Mouse (Mus musculus): Measurements from ENCODE around the gene Nars2.

The Nars2 gene

DNA sequence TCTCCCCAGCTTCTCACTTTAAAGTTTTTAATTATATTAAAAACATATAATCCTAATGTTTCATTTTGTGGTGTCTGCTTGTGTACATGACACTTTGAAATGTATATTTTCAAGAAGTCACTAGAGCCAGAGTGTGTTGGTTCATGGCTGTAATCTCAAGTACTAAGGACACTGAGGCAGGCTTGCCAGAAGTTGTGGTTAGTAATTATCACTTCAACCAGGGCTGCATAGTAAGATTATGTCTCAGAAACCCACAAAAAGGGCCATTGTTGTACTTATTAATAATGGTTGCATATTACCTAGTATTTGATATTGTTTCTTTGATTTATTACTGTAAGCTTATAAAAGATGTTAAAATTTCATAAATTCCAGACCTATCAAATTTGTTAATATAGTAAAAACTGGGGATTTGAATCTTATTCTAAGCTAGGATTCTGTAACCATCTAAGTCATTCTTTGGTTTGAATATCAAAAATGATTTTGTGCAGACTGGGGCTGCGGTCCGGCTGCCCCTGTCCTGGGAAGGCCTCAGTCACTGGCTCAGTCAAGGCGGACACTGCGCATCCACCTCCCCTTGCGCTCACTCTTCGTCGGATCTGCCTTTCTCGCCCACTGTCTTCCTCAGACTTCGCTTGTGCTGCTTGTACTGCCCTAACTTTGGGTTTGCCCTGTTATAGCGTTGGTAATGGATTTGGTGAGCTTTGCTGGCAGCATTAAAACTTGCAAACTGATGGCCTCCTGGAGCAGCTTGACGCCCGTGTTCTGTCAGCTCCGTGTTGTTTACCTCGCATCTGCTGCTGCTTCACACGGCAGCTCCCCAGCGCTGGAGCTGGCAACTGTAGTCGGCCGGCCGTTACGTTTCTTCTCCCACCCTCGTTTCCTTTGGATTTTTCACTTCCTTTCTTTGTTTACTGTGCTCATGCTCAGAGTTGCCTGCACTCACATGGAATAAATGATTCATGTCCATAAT is 20.0 kb downstream of the Nars2 start:
- DNase-seq, result no peak

DNA sequence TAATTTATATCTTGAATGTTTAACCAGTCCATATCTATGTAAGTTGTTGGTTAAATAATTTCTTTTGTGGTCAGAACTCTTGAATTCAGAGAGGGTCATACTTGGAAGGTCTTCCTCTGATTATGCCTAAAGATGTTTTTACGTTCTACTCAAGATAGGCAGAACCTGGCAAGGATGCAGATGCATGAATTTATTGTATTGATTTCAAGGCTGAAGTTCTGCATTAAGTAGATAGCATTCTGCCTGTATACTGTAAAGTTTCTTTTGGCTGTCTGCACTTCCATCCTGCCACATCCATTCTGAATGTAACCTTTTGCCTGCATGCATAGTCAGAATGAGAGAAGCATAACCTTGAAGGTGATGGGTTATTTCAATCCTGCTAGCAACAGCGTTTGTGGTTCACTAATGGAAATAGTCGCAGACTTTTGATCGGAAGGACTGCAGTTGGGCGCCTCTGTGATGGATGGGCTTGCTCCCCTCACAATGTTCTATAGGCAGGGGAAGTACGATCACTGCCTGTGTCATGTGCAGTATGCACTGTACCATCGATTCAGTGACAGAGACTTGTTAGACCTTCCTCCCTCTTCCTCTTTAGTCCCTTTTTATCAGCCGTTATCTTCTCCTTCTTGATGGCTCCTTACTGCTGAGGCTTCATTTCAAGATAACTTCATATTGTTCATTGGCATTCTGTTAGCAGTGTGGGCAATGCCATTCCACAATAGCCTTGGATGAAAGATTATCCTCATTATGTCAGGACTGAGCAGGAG is 21.0 kb downstream of the Nars2 start:
- DNase-seq, result no peak

DNA sequence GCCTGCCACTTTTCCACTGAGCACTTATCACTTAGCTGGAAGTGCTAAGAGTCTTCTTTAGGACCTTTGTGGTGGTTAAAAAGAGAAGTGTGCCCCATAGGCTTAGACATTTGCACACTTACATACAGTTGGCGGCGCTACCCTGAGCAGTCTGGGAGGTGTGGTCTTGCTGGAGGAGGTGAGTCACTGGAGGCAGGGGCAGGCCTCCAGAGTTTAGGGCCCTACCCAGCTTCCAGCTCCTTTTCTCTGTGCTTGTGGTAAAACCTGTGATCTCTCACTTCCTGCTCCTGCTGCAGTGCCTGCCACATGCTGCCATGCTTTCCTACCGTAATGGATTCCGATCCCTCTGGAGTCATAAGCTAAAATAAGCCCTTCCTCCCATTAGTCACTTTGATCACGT is 24.6 kb downstream of the Nars2 start:
- DNase-seq, result no peak

DNA sequence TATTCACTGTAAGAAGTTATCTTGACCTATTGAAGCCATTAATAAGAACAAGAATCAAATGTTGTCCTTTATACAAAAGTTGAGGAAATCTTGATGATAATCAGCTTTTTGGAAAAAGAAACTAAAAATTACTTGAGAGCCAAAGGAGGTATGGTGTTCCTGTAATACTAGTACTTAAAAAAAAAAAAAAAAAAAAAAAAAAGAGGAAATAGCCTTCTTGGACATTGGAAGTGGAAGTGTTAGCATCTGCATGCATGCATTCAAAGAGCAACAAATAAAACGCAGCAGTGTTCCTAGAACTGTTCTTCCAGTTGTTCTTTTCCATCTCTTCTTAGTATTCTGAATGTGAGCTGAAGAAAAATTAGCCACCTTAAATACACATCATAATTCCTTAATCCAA is 25.9 kb downstream of the Nars2 start:
- DNase-seq, result no peak

DNA sequence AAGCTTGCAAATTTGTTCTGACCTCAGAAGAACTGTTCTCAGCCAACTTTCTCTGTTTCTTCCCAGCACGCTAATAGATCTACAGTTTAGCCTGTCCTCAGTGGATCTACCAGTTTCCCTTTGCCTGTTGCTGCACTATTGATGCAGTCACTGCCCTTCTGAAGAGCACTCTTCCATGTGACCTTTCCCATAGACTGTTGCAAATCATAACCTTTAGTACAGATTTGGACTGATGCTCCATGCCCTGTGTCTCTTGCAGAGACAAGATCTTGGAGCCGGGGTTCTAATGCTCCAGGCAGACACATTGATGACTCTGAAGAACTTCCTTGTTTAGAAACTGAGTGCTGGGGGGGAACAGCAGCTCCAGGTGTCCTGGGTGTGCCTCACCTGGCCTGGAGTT is 30.1 kb downstream of the Nars2 start:
- DNase-seq, result no peak

DNA sequence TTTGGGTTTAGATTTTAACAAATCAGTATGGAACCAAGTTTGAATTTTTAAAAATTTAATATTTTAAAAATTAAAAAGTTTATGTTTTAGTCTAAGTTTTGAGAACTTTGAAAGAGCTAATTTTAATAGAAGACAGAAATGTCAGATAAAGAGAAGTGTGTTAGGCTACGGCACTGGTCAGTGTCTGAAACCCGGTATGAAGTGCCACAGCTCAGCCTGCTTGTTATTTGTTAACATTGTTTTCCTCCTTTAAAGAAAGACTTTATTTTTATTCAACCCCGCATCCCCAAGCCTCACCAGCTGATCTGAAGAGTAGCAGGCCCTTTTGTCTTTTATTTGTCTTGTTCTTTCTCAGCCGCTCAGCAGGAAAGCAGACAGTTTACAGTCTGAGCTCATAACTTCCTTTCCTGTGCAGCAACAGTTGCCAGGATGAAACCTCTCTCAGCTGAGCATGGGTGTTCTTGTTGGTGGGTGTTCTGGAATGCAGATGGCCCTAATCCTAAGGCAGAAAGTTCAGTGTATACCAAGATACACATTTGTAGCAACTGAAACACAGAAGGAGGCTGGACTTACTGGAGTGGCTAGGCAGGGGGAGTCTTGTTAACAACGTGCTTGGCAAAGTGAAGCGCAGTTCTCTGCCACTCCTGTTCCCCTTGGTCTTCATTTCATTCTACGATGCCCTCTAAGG is 32.5 kb downstream of the Nars2 start:
- DNase-seq, result no peak

DNA sequence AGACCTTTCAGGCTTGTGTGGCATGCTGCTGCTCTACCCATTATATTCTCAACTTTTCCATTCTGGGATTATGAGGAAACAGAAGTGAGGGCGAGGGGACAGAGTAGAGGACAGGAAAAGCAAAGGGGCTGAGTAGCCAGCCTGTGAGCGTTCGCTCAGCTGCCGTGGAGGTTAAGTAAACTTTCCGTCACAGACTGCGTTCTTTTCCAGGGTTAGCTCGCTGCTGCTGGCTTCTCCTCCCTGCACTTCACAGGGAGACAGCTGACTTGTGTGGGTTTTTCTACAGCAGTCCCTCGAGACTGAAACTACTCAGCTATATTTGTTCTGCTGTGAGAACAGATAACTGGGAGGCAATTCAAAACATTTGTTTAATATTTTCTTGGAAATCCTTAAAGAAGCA is 34.5 kb downstream of the Nars2 start:
- DNase-seq, result peak; percentile 16 to 19

DNA sequence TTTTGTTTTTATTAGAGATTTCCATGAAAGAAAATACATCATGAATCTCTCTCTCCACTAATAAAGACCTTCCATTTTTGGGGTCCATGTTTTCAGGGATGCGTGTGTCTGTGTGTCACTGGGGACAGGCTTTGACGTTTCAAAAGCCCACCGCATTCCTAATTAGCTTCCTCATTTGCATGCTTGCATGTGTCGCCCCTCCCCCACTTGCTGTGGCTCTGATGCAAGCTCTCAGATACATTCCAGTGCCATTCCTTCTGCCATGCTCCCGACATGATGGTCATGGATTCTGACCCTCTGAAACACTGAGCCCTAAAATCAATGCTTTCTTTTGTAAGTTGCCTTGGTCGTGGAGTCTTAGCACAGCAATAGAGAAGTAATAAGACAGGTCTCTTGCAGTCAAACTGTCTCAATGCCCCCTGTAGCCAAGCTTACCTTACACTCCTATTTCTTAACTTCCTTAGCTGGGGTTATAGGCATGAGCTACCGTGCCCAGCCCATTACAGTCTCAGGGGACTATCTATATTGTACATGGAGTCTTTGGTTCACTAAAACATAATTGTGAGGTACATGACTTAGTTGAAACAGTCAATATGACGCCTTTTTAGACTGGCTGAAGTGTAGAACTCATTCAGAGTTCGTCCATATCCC is 35.6 kb downstream of the Nars2 start:
- DNase-seq, result no peak

DNA sequence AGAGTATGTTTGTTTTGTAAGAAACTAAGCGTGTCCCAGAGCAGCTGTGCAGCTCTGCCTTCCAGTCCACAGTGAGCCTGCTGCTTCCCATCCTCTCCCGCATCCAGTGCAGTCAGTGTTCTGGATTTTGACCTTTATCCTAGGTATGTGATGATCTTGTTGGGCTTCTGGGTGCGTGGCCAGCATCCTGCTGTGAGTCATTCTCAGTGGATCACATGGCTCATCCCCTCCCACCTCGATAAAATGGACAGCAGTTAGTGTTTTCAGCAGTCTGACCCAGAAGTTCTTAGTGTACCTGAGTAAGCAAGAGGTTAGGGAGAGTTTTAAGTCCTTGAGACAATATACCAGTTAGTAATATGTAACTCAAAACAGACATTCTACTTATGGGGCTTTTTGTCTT is 36.4 kb downstream of the Nars2 start:
- DNase-seq, result peak in 1 of 2 experiments; percentile 18

DNA sequence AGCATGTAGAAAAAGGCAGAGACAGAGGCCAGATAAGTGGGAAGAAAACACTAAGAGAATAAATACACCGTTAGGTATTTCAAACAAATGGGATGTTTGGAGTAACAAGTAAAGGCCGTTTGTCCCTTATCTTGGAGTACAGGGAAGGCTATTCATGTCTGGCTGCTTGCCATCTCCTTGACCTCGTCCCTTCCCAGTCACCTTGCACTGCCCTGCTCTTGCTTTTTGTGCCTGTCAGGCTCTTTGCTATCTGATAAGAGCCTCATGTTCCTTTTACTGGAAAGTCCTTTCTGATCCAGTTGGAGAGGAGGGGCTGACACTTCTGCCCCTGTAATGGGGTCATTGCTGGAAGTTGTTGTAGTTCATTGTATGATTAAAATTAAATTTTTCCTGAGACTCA is 61.7 kb downstream of the Nars2 start:
- DNase-seq, result peak in 1 of 2 experiments; percentile 1

DNA sequence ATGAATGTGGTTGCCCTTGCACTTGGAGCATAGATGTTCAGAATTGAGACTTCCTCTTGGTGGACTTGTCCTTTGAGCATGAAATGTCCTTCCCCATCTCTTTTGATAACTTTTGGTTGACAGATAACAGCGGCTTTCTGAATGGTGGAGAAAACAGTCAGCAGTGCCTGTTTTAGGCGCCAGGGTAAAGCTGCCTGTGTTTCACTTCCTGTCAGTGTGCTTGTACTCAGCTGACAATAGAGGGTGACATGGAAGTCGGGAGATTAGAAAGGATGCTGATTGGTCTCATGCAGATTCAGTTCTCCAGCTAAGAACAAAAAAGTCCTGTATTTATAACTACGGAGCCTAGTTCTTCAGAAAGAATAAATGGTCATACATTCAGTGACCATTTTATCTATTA is 66.7 kb downstream of the Nars2 start:
- DNase-seq, result no peak

DNA sequence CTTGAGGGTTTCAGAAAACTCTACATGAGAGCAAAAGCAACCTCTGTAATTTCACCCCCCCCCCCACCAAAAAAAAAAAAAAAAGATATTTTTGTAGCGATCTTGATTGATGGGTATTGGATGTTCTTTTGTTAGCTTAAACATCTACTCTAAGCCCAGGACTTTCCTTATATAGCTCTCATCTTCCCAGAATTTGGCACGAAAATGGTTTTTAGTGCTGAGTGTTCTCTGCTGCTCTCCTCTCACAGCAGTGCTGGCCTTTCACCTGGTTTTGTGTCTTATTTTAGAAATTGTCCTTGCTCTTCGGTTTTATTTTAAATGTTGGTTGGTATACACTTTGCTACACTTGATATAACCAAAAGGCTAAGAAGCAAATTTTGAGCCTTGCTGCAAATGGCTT is 67.1 kb downstream of the Nars2 start:
- no peak for DNase-seq

DNA sequence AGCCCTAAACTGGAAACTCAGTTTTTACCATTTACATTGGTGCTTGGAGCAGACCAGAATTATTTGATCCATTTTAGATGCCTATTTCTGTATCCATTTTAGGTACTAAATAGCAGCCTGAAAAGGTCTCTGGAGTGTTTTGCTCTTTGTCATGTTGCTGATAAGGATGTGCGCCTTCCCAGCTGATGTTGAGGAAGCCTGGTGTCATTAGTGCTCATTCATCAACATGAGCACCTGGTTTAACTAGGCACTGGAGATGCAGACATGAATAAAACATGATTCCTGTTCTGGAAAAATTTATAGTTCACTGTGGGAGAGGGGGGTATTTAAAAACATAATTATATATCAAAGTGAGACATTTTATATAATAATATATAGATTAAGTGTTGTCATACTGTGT is 68.0 kb downstream of the Nars2 start:
- DNase-seq, result no peak

DNA sequence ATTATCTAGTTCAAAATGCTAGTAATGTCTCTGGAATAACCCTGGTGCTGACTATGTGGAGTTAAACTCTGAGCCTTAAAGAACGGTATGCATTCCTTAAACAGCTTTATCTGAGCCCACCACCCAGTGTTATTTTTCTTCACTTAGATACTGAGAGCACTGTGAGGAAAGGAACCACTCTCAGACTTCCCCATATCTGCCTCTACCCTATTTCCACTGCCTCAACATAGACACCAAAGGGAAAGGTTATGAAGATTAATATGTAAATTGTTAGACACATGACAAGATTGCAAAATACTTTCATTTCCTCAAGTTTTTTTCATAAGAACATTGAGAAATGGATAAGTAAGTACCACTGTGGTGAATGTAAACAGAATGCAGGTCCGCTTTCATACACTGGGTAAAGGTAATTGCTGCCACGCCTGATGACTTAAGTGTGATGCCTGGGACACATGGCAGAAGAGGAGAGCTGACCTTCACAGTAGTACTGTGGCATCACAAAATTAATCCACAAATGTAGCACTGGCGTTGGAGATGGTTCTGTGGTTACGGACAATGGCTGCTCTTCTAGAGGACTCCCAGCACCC is 75.6 kb downstream of the Nars2 start:
- no peak for DNase-seq

DNA sequence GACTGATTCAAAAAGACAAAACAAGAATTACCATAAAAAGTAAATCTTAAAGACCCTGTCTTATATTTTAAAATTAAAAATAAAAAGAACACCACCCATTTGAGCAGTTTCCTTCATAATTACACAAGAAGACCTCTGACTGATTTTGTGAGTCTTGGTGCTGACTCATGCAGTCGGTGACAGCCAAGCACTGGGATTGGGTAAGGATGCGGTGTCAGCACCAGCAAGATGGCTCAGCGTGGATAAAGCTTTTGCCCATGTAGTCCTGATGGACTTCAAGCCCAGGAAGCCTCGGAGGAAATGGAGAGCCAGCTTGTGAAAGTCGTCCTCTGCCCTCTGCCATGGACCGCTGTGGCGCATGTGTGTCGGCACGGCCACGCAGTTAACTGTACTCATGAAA is 77.8 kb downstream of the Nars2 start:
- DNase-seq, result no peak

DNA sequence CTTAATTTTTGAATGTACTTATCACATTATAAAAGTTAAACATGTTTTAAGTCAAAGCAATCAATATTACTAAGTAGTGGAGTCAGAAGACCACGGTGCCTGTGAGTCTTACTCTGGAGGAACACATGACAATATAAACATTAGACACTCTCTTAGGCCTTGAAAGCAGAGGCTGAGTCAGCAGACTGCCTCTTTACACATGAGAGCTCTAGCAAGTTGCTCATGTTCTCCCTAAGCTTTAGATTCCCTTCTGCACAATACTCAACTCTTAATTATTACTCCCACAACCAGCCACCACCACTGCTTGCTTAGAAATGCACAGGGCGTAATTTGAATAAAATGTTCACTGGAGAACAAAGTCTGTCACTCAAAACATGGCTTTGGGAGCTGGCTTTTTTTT is 81.1 kb downstream of the Nars2 start:
- DNase-seq, result no peak

DNA sequence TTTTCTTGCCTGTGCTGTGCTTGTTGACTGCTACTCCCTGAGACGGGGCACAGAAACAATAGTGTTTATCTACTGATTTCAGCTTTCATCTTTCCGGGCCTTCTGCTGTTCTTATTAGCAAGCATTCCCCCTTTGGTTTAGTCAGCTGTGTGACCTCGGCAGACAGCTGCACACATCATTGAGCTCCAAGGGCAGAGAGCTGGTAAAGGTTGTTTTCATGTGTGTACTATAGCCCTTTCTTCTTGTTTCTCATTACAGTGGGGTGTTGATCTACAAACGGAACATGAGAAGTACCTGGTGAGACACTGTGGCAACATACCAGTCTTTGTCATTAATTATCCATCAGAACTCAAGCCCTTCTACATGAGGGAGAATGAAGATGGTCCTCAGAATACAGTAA is 88.3 kb downstream of the Nars2 start:
- no peak for DNase-seq

DNA sequence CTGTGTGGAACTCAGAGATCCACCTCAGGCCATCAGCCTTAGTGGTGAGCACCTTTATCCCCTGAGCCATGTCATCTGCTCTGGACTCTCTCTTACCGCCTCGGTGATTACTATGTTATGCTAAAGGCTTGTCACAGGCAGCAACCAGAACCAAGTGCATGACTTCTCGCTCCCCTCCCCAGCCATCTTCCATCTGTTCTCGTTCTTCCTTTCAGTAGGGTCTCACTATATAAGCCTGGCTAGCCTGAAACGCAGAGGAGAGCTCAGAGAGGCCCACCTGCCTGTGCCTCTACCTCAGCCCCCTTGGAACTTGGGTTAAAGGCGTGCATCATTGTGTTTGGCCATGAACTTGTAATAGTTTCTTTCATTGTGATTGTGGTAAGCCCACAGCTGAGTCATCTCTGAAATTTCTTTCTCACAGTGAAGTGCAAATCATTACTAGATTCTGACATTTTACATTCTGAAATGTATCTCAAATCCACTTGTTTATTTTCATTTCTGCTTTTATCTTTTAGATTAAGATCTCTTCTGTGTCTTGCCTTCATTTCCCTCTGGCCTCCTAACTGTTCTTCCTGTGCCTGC is 90.7 kb downstream of the Nars2 start:
- no peak for DNase-seq

DNA sequence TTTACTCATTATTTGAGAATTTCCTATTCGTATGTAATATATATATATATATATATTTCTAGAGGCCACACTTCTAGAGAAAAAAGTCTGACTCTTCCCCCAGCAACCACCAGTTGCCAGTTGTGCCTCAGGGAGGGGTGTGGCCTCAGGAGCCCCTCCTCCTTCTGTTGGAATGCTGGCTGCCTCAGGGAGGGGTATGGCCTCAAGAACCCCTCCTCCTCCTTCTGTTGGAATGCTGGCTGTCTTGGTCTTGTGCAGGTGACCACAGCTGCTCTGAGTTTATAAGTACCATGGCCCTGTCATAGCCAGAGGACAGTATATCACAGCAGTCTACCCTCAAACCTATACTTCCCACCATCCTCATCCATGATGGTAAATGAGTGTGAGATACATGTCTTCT is 91.7 kb downstream of the Nars2 start:
- DNase-seq, result no peak

DNA sequence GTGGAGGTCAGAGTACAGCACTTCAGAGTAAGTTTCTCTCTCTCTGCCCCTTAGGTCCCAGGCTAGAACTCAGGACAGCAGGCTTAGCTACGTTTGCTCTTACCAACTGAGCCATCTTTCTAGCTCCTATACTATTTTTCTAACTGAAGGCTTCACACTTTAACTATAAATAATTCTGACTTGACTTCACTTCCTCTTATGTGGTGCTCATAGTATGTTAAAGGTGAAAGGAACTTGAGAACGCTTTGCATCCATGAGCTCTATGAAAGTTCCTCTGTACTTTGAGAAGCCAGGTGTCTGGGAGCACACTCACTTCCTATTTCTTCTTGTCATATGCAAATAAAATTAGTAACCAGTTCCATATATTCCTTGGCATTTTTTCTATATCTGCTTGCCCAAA is 109.7 kb downstream of the Nars2 start:
- DNase-seq, result no peak

DNA sequence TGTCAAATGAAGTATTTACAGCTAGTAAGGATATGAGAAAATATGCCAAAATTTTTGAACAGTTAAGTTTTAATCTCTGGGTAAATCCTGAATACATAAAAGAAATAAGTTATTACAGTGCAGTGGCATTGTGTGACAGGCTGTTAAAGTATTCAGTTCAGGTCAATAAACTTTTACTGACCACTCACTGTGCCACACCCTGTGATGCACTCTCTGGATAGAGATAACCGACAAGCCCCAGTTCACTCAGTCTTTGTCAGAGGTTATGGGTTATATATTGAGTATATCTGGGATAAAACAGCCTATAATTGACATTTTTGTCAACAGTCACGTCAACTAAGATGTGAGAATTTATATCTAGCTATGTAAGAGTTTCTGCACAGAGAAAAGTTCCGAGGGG is 120.2 kb downstream of the Nars2 start:
- no peak for DNase-seq

DNA sequence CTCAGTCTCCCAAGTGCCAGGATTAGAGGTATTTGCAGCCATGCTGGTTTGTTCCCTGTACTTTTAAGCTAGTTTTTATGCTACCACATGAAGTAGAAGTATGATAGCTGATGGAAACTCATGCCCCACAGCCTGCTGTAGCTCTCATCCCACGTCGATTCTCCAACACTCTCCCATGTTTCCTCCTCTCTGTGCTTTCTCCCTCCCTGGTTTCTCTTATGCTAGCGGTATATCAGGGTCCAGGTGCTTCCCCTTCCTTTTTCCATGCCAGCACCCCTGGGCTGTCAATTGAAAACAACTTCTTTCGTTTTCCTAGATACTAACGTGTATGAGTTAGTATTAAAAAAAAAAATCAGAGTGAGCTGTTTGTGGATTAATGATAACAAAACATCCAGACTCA is 120.8 kb downstream of the Nars2 start:
- no peak for DNase-seq

All from kidney, adult 8-10 months (tissue).